Mouse (Mus musculus): ENCODE measurements at regions not wholly inside any gene's neighbourhood (a gene's known extent, or its start where the extent isn't known, plus 50 kb on each side); places are given as distances from the start of the nearest gene placed in this dataset.

DNA sequence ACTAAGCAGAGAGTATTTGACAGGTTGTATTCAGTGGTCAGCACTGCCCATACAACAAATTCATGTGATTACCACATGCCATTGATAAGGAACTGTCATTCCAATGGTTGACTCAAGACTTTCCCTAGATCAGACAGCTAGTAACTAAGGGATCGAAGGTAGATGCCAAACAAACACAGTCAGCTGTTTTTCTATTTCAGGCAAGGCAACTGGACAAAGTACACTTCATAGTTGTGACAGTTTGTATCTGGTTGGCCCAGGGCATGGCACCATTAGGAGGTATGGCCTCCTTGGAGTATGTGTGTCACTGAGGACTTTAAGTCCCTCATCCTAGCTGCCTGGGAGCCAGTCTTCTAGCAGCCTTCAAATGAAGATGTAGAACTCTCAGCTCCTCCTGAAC, 62.8 kb upstream of the Aldh1a3 start:
- ATAC-seq (ENCODE audit: low read depth): no peak
- no peak overlapping the region for H3K9ac ChIP-seq
- H3K4me1 ChIP-seq (replicated peaks): no peaks in the 10 kb centered on the region
- no peak overlapping the region for H3K4me2 ChIP-seq
- H3K36me3 ChIP-seq: no peaks in the 10 kb centered on the region
- no peak for DNase-seq
- no peak overlapping the region for H3K4me3 ChIP-seq (replicated peaks)
- H3K9me3 ChIP-seq (replicated peaks): no peaks in the 10 kb centered on the region
- H3K27ac ChIP-seq: no peak overlapping the region
- H3K27me3 ChIP-seq: no peaks in the 10 kb centered on the region
- 51% methylated on average over 1 of the region's 1 CpGs for WGBS (ENCODE audit: insufficient replicate concordance)

DNA sequence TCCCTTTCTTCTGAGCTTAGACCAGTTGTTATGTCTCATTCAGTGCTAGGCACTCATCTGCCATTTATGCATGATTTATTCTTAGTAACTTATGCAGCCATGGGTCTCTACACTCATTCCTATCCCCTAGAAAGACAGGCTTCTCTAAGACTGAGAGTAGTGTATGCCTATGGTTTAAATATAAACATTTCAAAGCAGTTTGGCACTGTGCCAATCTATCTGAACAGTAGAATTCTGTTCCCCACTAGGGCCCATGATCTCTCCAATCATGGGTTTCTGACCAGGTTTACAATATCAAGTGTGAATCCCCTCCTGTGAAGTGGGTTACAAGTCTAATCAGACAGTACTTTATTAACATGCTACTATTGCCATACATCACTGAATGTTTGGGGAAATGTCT, 60.4 kb upstream of the Aldh1a3 start:
- Histone ChIP-seq H3K36me3 (no peaks in the 10 kb centered on the region), H3K4me2 (no peak overlapping the region), H3K9me3 (replicated peaks) (no peaks in the 10 kb centered on the region), H3K4me3 (replicated peaks) (no peak overlapping the region), H3K27me3 (no peaks in the 10 kb centered on the region), H3K4me1 (replicated peaks) (no peaks in the 10 kb centered on the region), H3K9ac (no peak overlapping the region), H3K27ac (no peak overlapping the region)
- DNase-seq (no peak), ATAC-seq (ENCODE audit: low read depth) (no peak)

- no peak overlapping the region for H3K4me2 ChIP-seq
- no peak overlapping the region for H3K27ac ChIP-seq
- H3K36me3 ChIP-seq: no peaks in the 10 kb centered on the region
- no peaks in the 10 kb centered on the region for H3K27me3 ChIP-seq
- ATAC-seq (ENCODE audit: low read depth) (no peak), DNase-seq (no peak)
- H3K9me3 ChIP-seq (replicated peaks): no peaks in the 10 kb centered on the region
- H3K4me3 ChIP-seq (replicated peaks): no peak overlapping the region
- no peak overlapping the region for H3K9ac ChIP-seq
- H3K4me1 ChIP-seq (replicated peaks): no peaks in the 10 kb centered on the region; the same call in 1 of the 2 replicates
- 43% methylated on average over 4 of the region's 4 CpGs for WGBS (ENCODE audit: insufficient replicate concordance)
Observed at GRCm38 (mm10) chr7:66480446-66480845, 53.1 kb upstream of the Aldh1a3 start.

DNA sequence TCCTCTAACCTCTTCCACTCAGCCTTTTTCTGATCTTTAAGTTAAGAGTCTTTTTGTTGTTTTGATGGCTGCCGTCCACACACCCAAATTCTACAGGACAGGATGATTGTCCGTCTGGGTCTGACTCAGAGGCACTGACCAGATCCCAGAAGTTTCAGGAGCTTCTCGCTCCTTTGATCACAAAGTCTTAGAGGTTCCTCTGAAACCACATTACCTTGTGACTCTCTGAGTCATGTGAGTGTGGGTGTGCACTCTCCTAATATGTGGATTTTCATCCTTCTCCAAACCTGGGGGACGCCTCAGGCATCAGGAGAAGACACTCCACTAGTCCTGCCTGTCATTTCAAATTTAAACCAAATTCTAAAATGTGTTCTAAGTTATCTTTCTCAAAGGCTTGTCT, 52.0 kb upstream of the Aldh1a3 start:
- Histone ChIP-seq H3K9me3 (replicated peaks) (no peaks in the 10 kb centered on the region), H3K4me2 (no peak overlapping the region), H3K27me3 (no peaks in the 10 kb centered on the region), H3K4me1 (replicated peaks) (no peaks in the 10 kb centered on the region; the same call in 1 of the 2 replicates), H3K4me3 (replicated peaks) (no peak overlapping the region), H3K9ac (no peak overlapping the region), H3K36me3 (no peaks in the 10 kb centered on the region), H3K27ac (no peak overlapping the region)
- WGBS (ENCODE audit: insufficient replicate concordance): 72% methylated on average over 4 of the region's 4 CpGs
- no peak for DNase-seq
- ATAC-seq (ENCODE audit: low read depth): no peak

DNA sequence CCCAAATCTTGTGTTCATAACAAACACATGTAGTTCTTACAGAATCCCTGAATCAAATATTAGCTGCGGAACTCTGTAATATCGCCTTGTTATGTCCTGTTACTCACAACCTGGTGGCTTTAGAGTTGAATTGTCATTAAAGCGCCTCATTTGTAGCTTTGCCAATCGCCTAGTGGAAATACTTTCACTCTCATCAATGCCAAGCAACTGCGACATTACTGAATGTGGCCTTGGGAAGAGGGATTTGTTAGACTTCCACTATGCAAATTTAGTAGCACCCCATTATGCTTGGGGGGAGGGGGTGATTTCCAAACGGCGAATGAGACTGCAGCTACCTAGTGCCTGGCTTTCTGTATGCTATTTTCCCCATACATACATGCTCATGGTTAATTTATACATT, 50.8 kb upstream of the Aldh1a3 start:
- Histone ChIP-seq H3K4me1 (replicated peaks) (no peaks in the 10 kb centered on the region; the same call in 1 of the 2 replicates), H3K4me2 (no peak overlapping the region), H3K9ac (no peak overlapping the region), H3K27me3 (no peaks in the 10 kb centered on the region), H3K4me3 (replicated peaks) (no peak overlapping the region), H3K36me3 (no peaks in the 10 kb centered on the region), H3K9me3 (replicated peaks) (no peaks in the 10 kb centered on the region), H3K27ac (no peak overlapping the region)
- no peak for ATAC-seq (ENCODE audit: low read depth)
- 73% methylated on average over 7 of the region's 7 CpGs for WGBS (ENCODE audit: insufficient replicate concordance)
- no peak for DNase-seq

GRCm38 (mm10) chr7:66477475-66477874, 50.2 kb upstream of the Aldh1a3 start:
- no peak for ATAC-seq (ENCODE audit: low read depth)
- Histone ChIP-seq H3K9me3 (replicated peaks) (no peaks in the 10 kb centered on the region), H3K36me3 (no peaks in the 10 kb centered on the region), H3K9ac (no peak overlapping the region), H3K27me3 (no peaks in the 10 kb centered on the region), H3K4me3 (replicated peaks) (no peak overlapping the region), H3K4me1 (replicated peaks) (no peaks in the 10 kb centered on the region; the same call in 1 of the 2 replicates), H3K27ac (no peak overlapping the region), H3K4me2 (no peak overlapping the region)
- peak; percentile 18 for DNase-seq
- WGBS (ENCODE audit: insufficient replicate concordance): 23% methylated on average over 5 of the region's 5 CpGs

All from liver, embryonic 13.5 days (tissue).